Mouse (Mus musculus) neutrophil, adult 5-6 weeks (primary cell): Measurements from ENCODE around the gene Atp5l. TPM values are rescaled to one million over a fixed set of nuclear protein-coding genes. Genes with fewer than 3 reads are reported as not detected.
"Not testable (repeated sequence)": the region's sequence is repeated elsewhere in the genome, so short reads cannot be mapped to it uniquely, and the experiment has no call there.

Experiments used
- ATAC-seq: fragments of 151-379, 151-347 bp; 2 replicates; pipeline ENCODE4 v1.8.0; 2017; ENCODE audit warnings: mild to moderate bottlenecking, moderate TSS enrichment; ENCODE audit not compliant: insufficient number of reproducible peaks, poor library complexity, low FRiP score, severe bottlenecking; ENCODE audit errors: extremely low read depth
- total RNA-seq: library from RNA; stranded (forward); fragments of 200-1000 nt; gene quantifications from 2 replicates; pipeline ENCODE4 v1.2.3, GENCODE M21; 2017

Atp5l gene
- total RNA-seq = 48.6 and 74.2 TPM in 2 replicates

- peak; percentile 77 for ATAC-seq
These were observed at the start of gene Atp5l for GRCm38 (mm10) chr9:44920374-44921122. TSS of gene Atp5l (minus strand) at chr9:44920742.

- ATAC-seq = no peak
These were observed 48.9 kb upstream of the Atp5l start for GRCm38 (mm10) chr9:44969450-44969849.

GRCm38 (mm10) chr9:44967763-44968162 lies 47.2 kb upstream of the Atp5l start:
- ATAC-seq = not testable (repeated sequence)

- ATAC-seq = peak; percentile 80
These were observed 46.3 kb upstream of the Atp5l start for GRCm38 (mm10) chr9:44966815-44967242.

- ATAC-seq = no peak
These were observed 45.4 kb upstream of the Atp5l start for GRCm38 (mm10) chr9:44965833-44966466.

GRCm38 (mm10) chr9:44965126-44965832 lies 44.7 kb upstream of the Atp5l start, which contains the start of gene Ube4a:
TSS of gene Ube4a (minus strand) at chr9:44965600.
- ATAC-seq = peak; percentile 94

- no peak for ATAC-seq
These were observed 33.9 kb upstream of the Atp5l start for GRCm38 (mm10) chr9:44954432-44954831.

GRCm38 (mm10) chr9:44947836-44948235 lies 27.3 kb upstream of the Atp5l start:
- ATAC-seq = no peak

- no peak for ATAC-seq
These were observed 25.7 kb upstream of the Atp5l start for GRCm38 (mm10) chr9:44946185-44946695.

- no peak for ATAC-seq
These were observed 21.9 kb upstream of the Atp5l start for GRCm38 (mm10) chr9:44942421-44942820.

- ATAC-seq = no peak
These were observed 21.2 kb upstream of the Atp5l start for GRCm38 (mm10) chr9:44941756-44942155.

GRCm38 (mm10) chr9:44921543-44921942 lies 1.0 kb upstream of the Atp5l start:
- no peak for ATAC-seq

- ATAC-seq = no peak
These were observed 554 bp upstream of the Atp5l start for GRCm38 (mm10) chr9:44921123-44921468.

- ATAC-seq = no peak
These were observed 936 bp downstream of the Atp5l start for GRCm38 (mm10) chr9:44919606-44920005.

- ATAC-seq = peak; percentile 66
These were observed 4.3 kb downstream of the Atp5l start for GRCm38 (mm10) chr9:44916196-44916595.

- no peak for ATAC-seq
These were observed 5.8 kb downstream of the Atp5l start for GRCm38 (mm10) chr9:44914706-44915105.

GRCm38 (mm10) chr9:44911365-44911764 lies 9.2 kb downstream of the Atp5l start:
- no peak for ATAC-seq

- no peak for ATAC-seq
These were observed 14.9 kb downstream of the Atp5l start for GRCm38 (mm10) chr9:44905620-44906019.

- no peak for ATAC-seq
These were observed 15.6 kb downstream of the Atp5l start for GRCm38 (mm10) chr9:44904964-44905363.

- no peak for ATAC-seq
These were observed 16.7 kb downstream of the Atp5l start for GRCm38 (mm10) chr9:44903856-44904255.
